Mouse (Mus musculus) left cerebral cortex, postnatal 36 days (tissue): ENCODE measurements around the gene Bend6. TPM values are rescaled to one million over a fixed set of nuclear protein-coding genes. Genes with fewer than 3 reads are reported as not detected.
A peak's percentile ranks its signal among the peaks of the same experiment; 100 is the strongest.
"Not testable (repeated sequence)": the region's sequence is repeated elsewhere in the genome, so short reads cannot be mapped to it uniquely, and the experiment has no call there.

Experiments
- DNase-seq, 2 experiments: peaks; one replicate each; pipeline ENCODE4 v3.0.0; 2021 to 2022; ENCODE audit warnings: low spot score in 2 of 2, mixed read lengths in 1 of 2
- intact Hi-C: fragments of 180-260 bp; cut with DNase I; formaldehyde crosslinking; loops from one replicate; pipeline ENCODE4 v1.15.1; 2025
- total RNA-seq, 2 experiments: library from RNA; stranded (reverse); gene quantifications; 2 replicates each; pipeline ENCODE4 v1.2.3; 2021

Gene Bend6
- total RNA-seq, 2 experiments from 2014 or later: 128 to 136 TPM

- intact Hi-C loops: no loop called here
- no peak for DNase-seq
Measured at GRCm38 (mm10) chr1:33911589-33911988, 4.0 kb upstream of the Bend6 start.

- no peak for DNase-seq
- intact Hi-C loops: loop anchor here (5.0 kb wide), 3 partner anchors 39 to 96 kb away; partner anchors contain the start of gene Zfp451
Measured at GRCm38 (mm10) chr1:33908191-33908962, 761 bp upstream of the Bend6 start, which contains the start of gene Dst. TSS of gene Dst (plus strand) at chr1:33908225.

GRCm38 (mm10) chr1:33906927-33907326 is 689 bp downstream of the Bend6 start:
- intact Hi-C loops: loop anchor here (5.0 kb wide), 3 partner anchors 40 to 95 kb away; partner anchors contain the start of gene Zfp451
- DNase-seq: peak; percentile 35 to 46

GRCm38 (mm10) chr1:33906216-33906615 is 1.4 kb downstream of the Bend6 start:
- intact Hi-C loops: loop anchor here (5.0 kb wide), 3 partner anchors 41 to 94 kb away; partner anchors contain the start of gene Zfp451
- no peak for DNase-seq

DNA sequence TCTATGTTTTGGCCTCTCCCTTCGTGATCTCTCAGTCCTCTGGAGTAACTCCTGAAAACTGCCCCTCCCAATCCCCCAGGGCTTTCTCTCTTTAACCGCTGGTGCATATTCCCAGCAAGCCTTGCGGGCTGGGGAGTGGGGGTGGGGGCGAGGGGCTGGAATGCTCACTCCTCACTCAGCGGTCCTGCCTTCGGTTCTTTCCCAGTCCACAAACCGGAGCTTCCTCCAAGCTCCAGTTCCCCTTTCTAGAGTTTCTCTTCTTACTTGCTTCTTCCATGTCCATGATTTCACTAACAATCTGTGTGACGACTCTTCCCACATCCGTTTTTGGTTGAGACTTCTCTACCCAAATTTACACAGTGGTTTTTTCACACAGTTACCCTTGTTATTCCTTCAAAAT is 4.0 kb downstream of the Bend6 start:
- intact Hi-C loops: no loop called here
- DNase-seq: no peak

DNA sequence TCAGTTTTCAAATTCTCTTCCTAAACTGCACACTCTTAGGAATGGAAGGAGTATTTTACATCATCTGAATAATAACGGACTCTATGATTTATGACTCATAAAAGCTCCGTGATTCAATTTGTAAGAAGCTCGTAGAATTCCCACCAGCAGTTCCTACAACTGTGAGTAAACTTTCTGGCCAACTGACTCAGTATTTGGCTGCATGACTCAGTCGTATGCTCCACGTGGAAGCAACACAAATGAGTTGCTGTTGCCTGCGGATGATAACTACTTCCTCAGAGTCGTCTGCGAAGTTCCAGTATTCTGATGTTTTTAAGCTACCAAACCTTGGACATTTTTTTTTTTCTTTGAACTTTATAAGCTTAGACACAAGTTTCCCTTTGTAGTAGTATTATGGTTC is 7.4 kb downstream of the Bend6 start:
- intact Hi-C loops: no loop called here
- DNase-seq: no peak

- no peak for DNase-seq
- intact Hi-C loops: no loop called here
Measured at GRCm38 (mm10) chr1:33898373-33898772, 9.2 kb downstream of the Bend6 start.

- DNase-seq: no peak
- intact Hi-C loops: no loop called here
Measured at GRCm38 (mm10) chr1:33897426-33897825, 10.2 kb downstream of the Bend6 start.

GRCm38 (mm10) chr1:33896666-33897065 is 10.9 kb downstream of the Bend6 start:
- intact Hi-C loops: no loop called here
- no peak for DNase-seq

GRCm38 (mm10) chr1:33896116-33896515 is 11.5 kb downstream of the Bend6 start:
- intact Hi-C loops: no loop called here
- DNase-seq: no peak

GRCm38 (mm10) chr1:33892784-33893183 is 14.8 kb downstream of the Bend6 start:
- DNase-seq: peak; percentile 14 to 35
- intact Hi-C loops: loop anchor here (2.0 kb wide), 1 partner anchor 74 kb away; no protein-coding TSS in a partner anchor

DNA sequence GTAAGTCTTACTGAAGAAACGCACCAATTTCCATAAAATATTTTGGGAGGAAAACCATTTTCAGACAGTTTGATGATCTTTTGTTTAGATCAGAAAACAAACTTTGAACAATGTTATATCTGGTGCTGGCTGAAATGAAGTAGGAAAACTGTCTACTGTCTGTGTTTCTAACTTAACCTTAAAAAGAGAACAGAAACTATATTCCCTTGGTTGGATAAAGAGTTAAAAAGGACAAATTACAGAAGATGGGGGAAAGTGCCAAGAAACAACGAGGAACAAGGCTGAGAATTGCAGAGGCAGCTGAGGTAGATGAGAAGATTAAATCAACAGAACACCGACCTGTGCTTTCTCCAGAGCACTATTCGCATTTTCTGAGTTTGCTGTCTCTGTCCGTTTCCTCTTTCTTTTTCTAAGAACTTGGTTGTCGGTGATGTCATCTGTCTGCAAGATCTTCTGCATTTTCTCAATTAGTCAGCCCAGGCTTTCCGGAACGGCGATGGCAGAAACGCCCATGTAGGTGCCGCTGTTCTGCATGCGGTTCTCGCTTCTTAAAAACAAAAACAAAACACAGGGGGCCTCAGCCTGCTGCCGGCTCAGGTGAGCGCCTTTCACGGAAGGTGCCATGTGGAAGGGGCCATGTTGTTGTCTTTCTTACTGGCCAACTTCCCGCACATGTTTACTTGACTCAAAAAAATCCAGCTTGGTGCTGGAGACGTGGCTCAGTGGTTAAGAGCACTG is 24.3 kb downstream of the Bend6 start:
- DNase-seq: peak; percentile 19 to 36
- intact Hi-C loops: no loop called here

DNA sequence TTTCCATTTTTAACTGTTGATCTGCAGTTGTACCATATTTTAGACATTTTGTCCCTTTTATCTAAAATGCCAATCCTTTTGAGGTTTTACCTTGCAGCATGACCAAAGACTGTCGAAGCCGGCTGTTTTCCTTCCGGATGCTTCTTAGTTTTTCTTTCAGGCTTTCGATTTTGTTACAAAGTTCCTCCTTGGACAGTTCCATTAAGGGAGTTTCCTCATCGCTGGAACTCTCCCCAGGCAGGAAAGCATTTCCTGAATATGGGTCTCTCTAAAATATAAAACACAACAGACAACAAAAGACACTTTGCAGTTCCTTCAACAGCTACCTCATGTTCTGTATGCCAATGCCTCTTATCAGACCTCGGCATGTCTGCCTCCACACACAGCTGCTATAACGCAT is 29.4 kb downstream of the Bend6 start:
- no peak for DNase-seq
- intact Hi-C loops: no loop called here

GRCm38 (mm10) chr1:33876416-33876815 is 31.2 kb downstream of the Bend6 start:
- no peak for DNase-seq
- intact Hi-C loops: no loop called here

GRCm38 (mm10) chr1:33875691-33876090 is 31.9 kb downstream of the Bend6 start:
- intact Hi-C loops: no loop called here
- no peak for DNase-seq

- intact Hi-C loops: no loop called here
- DNase-seq: no peak
Measured at GRCm38 (mm10) chr1:33873561-33873960, 34.1 kb downstream of the Bend6 start.

DNA sequence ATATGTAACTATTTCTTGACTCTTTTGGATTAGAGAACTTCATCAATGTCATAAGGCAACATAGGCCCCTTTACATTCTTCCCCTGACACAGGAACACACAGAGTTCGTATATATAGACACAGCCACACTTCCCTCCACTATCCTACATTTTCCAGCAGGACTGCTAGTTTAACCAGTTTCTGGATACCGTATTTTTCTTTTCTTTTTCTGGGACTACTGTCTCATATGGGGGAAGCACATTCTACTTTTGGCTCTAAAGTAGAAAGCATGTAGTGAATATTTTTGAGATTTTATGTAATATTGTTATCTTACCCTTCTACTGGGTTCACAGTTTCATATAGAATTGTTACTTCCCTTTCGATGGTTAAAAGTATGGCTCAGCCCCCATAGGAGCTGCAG is 38.2 kb downstream of the Bend6 start:
- intact Hi-C loops: no loop called here
- DNase-seq: no peak

DNA sequence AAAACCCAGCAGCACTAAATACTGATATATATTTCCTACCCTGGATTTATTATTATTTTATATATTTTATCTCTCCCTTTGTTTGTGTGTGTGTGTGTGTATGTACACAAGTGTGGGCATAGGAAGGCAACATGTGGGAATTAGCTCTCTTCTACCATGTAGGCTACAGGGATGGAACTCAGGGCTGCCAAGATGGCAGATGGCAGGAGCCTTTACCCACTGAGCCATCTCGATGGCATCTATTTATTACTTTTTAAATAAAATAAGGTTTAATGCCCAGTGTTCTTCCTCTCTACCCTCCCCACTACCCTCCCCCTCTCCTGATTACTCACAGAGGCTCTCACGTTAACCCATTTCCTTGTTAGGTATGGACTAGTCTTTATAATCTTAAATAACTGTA is 38.6 kb downstream of the Bend6 start:
- DNase-seq: no peak
- intact Hi-C loops: no loop called here

- intact Hi-C loops: no loop called here
- DNase-seq: no peak
Measured at GRCm38 (mm10) chr1:33846807-33847206, 60.8 kb downstream of the Bend6 start.

DNA sequence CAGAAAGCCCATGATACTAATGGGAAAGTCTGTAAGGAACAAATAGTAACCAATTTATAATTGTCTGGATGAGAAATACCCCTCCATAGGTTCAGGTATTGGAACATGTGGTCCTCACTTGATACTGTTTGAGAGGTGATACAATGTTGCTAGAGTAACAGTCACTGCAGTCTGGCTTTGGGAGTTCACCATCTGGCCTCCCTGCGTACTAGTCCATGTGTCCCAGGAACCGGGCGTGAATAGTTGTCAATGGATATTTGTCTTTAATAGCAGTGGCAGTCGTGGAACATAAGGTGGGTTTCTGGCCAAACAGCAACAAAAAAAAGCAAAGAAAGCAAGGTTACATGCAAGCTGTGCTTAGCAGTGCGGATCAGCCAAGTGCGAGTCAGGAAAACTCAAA is 63.8 kb downstream of the Bend6 start:
- intact Hi-C loops: no loop called here
- no peak for DNase-seq

DNA sequence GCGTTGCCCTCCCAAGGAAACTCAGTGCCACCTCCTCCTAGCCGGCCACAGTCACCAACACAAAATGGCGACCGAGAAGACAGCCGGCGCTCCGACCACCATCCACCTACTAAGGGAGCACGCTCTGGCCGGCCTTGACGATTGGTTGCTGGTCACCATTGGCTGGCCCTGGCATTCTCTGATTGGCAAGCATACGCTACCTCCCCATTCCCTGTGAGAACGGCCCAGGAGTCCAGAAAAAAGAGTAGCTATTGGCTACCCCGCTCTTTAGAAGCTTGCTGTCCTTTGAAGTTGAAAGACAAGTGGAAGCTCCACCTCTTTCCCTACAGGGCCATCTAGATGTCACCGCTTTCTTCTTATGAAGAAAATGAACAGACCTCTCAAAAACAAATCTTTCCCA is 68.7 kb downstream of the Bend6 start:
- DNase-seq, intact Hi-C loops: not testable (repeated sequence)
